Mouse (Mus musculus): ENCODE measurements around the gene Ldah. TPM values are rescaled to one million over a fixed set of nuclear protein-coding genes. Genes with fewer than 3 reads are reported as not detected.

The Ldah gene
- polyA plus RNA-seq, 1 experiment from 2014 or later: 56.0 TPM

DNA sequence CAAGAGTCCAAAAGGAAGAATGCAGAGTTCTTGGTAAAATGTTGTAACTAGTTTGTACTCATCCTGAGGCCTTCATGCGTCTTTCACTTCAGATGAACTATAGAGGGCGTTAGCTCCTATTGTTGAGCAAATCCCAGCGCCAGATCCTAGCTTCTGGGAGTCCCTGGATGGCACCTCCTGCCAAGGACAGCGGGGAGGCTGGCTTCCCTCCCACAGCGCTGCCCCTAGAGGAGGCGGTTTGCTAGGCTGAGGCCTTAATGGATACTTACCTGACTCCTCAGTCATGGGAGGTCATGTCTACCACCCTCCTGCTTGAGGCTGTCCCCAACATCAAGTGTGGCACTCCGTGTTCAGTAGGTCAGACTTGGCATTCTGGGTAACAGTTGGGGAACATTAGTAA lies 121.3 kb downstream of the Ldah start:
- no peak overlapping the region for H3K4me3 ChIP-seq
- peaks cover 39% of the 10 kb centered on the region for H3K4me1 ChIP-seq (replicated peaks)
- 88% methylated on average over 7 of the region's 7 CpGs for WGBS
- H3K27ac ChIP-seq (ENCODE audit: poor library complexity, severe bottlenecking): no peak overlapping the region
- no peak overlapping the region for H3K4me2 ChIP-seq
- ATAC-seq (ENCODE audit: insufficient number of reproducible peaks, low FRiP score): no peak
- peaks cover 22% of the 10 kb centered on the region for H3K36me3 ChIP-seq
- no peaks in the 10 kb centered on the region for H3K9me3 ChIP-seq (replicated peaks)
- no peaks in the 10 kb centered on the region for H3K27me3 ChIP-seq (replicated peaks)
- no peak overlapping the region for H3K9ac ChIP-seq

DNA sequence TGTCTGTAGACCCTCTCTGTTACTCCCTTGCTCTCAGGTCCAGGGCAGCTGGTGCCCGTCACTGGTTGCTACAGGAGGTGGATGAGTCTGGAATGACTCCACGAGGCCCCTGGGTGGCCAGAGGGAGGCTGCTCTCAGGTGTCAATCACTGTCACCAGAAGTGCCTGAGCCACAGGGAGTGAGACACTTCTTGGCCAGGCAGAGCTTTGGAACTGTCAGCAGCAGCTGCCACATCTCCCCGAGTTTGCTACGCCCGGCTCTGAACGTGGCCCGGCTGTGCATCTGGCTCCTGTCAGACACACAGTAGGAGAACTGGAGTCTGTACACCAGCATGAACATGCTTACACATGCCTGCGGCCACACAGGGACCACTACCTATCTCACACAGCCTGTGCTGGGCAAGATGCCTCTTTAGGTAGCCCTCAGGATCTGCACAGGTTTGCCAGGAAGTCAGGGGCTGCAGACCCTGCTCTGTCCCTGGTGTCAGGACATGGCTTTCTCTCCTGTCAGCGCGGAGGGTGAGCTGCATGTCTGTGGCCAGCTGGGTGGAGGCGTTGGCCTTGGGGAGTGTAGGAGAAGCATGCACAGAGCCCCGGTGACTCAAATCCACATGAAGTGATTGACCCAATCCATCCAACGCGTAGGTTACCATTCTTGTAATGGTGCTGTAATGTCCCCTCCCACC lies 123.7 kb downstream of the Ldah start:
- H3K36me3 ChIP-seq: peaks cover 34% of the 10 kb centered on the region
- no peak overlapping the region for H3K4me3 ChIP-seq
- 33% methylated on average over 14 of the region's 14 CpGs for WGBS
- H3K27me3 ChIP-seq (replicated peaks): no peaks in the 10 kb centered on the region
- H3K9me3 ChIP-seq (replicated peaks): no peaks in the 10 kb centered on the region
- ATAC-seq (ENCODE audit: insufficient number of reproducible peaks, low FRiP score): peak; percentile 51; the same call in 1 of the 2 replicates
- peaks cover 40% of the 10 kb centered on the region for H3K4me1 ChIP-seq (replicated peaks)
- H3K4me2 ChIP-seq: no peak overlapping the region
- no peak overlapping the region for H3K9ac ChIP-seq
- H3K27ac ChIP-seq (ENCODE audit: poor library complexity, severe bottlenecking): peak overlapping the region; percentile 33; the same call in 1 of the 2 replicates

GRCm38 (mm10) chr12:8332174-8332542 lies 124.3 kb downstream of the Ldah start:
- H3K9ac ChIP-seq: no peak overlapping the region
- H3K36me3 ChIP-seq: peaks cover 38% of the 10 kb centered on the region
- WGBS: 63% methylated on average over 5 of the region's 5 CpGs

GRCm38 (mm10) chr12:8333617-8334016 lies 125.7 kb downstream of the Ldah start:
- Histone ChIP-seq H3K27me3 (replicated peaks) (no peaks in the 10 kb centered on the region), H3K4me3 (no peak overlapping the region), H3K27ac (ENCODE audit: poor library complexity, severe bottlenecking) (no peak overlapping the region), H3K9ac (no peak overlapping the region), H3K4me1 (replicated peaks) (peaks cover 48% of the 10 kb centered on the region), H3K9me3 (replicated peaks) (no peaks in the 10 kb centered on the region), H3K4me2 (no peak overlapping the region), H3K36me3 (peaks cover 38% of the 10 kb centered on the region)
- 70% methylated on average over 8 of the region's 8 CpGs for WGBS
- ATAC-seq (ENCODE audit: insufficient number of reproducible peaks, low FRiP score): no peak

More at GRCm38 (mm10) chr12:8332174-8332542, 124.3 kb downstream of the Ldah start:
- no peak overlapping the region for H3K4me3 ChIP-seq
- no peak overlapping the region for H3K4me2 ChIP-seq
- no peaks in the 10 kb centered on the region for H3K9me3 ChIP-seq (replicated peaks)
- no peaks in the 10 kb centered on the region for H3K27me3 ChIP-seq (replicated peaks)
- ATAC-seq (ENCODE audit: insufficient number of reproducible peaks, low FRiP score): no peak
- peaks cover 39% of the 10 kb centered on the region for H3K4me1 ChIP-seq (replicated peaks)
- no peak overlapping the region for H3K27ac ChIP-seq (ENCODE audit: poor library complexity, severe bottlenecking)

DNA sequence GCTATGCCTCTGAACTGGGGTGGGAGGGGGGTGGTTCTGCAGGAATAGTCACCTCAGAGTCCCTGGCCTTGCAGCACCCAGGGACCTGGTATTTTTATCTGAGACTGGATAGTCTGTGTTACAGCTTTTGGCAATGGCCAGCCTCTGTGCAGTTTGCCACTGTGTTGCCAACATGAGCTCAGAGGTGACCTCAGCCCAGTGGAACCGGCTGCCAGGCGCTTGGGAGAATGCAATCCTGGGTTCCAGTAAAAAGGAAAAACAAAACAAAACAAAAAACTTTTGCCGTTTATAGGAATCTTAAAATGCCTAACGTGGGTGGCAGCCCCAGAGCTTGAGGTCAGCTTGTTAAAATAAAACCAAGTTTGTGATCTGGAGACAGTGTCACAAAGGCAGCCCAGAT lies 126.4 kb downstream of the Ldah start:
- H3K9me3 ChIP-seq (replicated peaks): no peaks in the 10 kb centered on the region
- H3K9ac ChIP-seq: no peak overlapping the region
- peaks cover 55% of the 10 kb centered on the region for H3K4me1 ChIP-seq (replicated peaks)
- H3K4me2 ChIP-seq: no peak overlapping the region
- no peaks in the 10 kb centered on the region for H3K27me3 ChIP-seq (replicated peaks)
- no peak for ATAC-seq (ENCODE audit: insufficient number of reproducible peaks, low FRiP score)
- H3K4me3 ChIP-seq: no peak overlapping the region
- WGBS: 76% methylated on average over 4 of the region's 4 CpGs
- no peak overlapping the region for H3K27ac ChIP-seq (ENCODE audit: poor library complexity, severe bottlenecking)
- H3K36me3 ChIP-seq: peaks cover 33% of the 10 kb centered on the region

Other genes starting within 250 kb of the Ldah start
- gene Apob, start 230.5 kb upstream of the Ldah start, polyA plus RNA-seq (2016; fragmentation: Nextera tagmentation; extraction: Ambion mirVana): 0.62 and 2.3 TPM in 2 replicates
- 0.24 and 0.27 TPM in 2 replicates for gene Gdf7, start 93.8 kb downstream of the Ldah start, polyA plus RNA-seq (2016; fragmentation: Nextera tagmentation; extraction: Ambion mirVana)
- 16.5 and 18.3 TPM in 2 replicates for gene Hs1bp3, start 105.3 kb downstream of the Ldah start, polyA plus RNA-seq (2016; fragmentation: Nextera tagmentation; extraction: Ambion mirVana)

Data from heart, embryonic 12.5 days (tissue).